Mouse (Mus musculus) layer of hippocampus, adult 9-11 months (tissue): ENCODE results near the gene Cacna1a.
"Not testable (repeated sequence)": the region's sequence is repeated elsewhere in the genome, so short reads cannot be mapped to it uniquely, and the experiment has no call there.

Experiments
- DNase-seq: peaks from one replicate; pipeline ENCODE4 v3.0.0; 2022

The Cacna1a gene

DNA sequence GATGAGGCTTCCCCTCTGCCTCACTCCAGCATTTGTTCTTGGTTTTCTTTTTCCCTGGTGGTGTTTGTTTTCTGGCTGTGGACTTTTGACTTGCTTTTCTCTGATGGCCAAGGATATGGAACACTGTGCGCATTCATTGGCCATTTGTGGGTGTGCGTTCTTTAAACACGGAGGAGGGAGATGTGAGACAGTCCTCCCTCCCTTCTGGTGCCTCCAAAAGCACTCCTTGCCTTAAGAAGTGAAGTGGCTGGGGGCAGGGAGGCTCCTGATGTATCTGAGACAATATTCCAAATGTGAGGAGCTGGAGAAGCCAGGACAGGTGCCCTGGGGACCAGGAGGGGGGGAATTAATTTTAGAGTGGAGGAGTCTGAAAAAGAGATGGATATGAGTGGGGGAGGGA is 89.1 kb downstream of the Cacna1a start:
- DNase-seq = no peak

DNA sequence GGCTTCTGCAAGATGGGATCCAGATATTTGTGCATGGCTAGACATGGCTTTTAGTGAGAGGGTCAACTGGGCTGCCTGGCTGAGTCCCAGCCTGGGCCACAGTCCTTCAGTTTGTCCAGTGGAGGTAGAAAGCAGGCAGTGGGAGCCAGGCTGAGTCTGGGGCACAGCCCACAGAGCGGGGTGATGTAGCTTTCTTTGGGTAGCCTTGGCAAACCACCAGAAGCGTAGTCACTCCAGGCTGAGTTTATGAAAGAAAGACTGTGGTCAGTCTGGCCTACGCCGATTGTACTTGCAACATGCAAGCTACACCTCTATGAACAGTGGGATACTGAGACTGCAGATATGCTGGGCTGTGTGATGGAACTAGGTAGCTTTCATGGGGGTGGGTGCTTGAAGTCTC is 94.8 kb downstream of the Cacna1a start:
- no peak for DNase-seq

DNA sequence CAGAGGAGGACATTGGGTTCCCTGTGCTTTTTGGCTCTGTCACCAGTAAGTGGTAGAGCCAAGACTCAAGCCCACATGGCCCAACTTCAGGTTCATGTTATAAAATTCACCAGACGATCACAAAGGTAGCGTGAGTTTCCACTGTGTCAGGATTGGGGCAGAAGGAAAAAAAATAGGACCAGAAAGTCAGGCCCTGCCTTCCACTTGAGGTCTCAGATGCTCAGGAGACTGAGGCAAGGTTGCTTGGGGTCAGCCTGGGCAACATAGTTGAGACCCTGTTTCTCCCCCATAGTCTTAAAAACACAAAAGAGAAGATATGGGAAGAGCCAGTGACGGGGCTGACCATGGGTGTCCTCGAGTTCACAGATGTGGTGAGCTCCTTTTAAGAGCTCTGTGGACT is 97.1 kb downstream of the Cacna1a start:
- no peak for DNase-seq

DNA sequence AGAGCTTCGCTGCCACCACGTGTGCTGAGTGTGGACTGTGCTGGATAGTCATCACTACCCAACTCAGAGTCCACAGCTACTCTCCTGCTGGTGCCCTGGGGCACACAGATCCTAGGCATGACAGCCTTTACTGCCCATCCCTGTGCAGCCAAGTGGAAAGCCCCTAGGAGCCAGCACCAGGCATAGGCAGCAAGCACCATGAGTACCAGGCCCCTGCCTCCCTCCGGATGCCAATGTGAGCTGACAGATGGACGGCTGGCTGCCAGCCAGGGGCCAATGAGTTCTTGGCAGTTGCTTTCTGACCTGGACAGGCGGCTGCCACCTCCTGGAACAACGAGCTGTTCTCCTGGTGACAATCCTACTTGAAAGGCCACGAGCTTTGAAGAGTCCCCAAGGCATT is 97.6 kb downstream of the Cacna1a start:
- DNase-seq = peak; percentile 44

DNA sequence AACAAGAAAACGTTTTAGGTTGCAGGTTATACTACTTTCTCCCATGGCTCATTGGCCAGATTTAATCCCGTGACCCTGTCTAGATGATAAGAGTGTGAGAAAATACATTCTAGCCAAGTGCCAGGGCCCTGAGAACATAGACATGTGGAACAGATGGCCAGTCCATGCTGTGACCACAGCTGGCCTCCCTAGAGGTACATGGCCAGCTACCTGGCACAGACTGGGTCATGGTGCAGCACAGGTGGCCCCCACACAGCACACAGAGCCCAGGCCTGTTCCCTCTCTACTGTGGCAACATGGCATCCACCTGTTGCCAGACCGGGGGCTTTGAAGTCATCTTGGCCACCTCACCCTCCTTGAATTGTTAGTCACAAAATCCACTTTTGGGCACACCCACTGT is 101.0 kb downstream of the Cacna1a start:
- no peak for DNase-seq

DNA sequence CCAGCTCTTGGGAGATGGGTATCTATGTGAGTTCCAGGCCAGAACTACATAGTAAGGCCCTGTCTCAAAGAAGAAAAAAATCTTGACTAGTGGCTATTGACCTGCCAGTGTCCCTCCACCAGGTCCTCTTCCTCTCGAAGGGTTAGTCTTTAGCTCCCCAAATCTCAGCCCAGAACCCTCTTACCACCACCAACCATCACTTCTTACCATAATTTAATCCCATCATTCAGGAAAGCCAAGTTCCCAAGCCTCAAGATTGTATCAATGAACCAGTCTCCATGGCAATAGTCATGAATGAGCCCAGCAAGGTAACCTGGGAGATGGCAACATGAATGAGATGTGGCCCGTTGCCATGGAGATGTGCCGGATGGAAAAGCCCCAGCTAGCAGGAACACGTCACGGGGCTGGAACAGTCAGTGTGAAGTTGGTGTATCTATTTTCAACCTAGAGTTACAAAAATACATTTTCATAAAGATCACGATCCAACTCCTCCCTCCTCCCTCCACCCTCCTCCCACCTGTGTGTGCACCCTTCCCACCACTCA is 106.4 kb downstream of the Cacna1a start:
- peak; percentile 95 for DNase-seq

DNA sequence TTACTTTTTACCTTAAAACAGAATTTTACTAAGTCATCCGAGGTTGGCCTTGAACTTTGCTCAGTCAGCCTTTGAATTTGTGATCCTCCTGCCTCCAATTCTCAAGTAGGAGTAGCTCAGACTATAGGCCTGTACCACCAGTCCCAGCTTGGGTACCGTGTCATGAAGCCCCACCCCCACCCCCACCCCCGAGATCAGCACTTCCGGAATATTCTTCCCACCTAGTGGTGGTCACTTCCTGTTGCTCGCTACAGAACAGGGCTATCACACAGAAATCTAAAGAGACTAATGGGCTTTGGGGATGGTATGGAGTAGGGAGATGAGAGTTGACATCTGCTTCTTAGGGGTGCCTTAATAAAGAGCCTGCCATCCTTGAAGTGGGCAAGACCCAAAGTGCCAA is 112.9 kb downstream of the Cacna1a start:
- DNase-seq = no peak

DNA sequence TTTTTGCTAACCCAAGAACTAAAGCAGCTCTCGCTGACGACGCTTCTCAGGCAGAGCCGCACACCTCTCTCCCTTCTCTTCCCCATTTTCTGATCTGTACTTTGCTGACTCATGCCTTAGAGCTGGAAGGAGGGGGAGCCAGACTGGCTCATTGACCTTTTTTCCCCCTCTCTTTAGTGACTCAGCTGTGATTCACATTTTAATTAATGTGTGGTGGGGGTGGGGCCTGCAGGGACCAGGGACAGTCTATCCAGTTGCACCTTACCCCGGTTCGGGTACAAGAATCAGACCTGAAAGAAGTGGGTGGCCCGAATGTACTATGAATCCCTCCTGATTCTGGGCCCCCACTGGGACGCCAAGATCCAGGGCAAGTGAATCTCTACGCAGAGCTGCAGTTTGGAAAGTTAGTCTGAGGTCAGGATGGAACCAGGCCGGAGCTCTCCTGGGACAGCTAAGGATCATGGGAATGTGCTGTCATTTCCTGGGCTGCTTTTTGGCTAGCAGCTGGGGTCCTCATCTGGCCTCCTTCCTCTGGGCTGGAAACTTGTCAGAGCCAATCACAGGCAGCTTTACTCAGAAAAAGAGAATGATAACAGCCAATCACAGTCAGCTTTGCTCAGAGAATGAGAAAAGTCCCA is 113.5 kb downstream of the Cacna1a start:
- DNase-seq = no peak

DNA sequence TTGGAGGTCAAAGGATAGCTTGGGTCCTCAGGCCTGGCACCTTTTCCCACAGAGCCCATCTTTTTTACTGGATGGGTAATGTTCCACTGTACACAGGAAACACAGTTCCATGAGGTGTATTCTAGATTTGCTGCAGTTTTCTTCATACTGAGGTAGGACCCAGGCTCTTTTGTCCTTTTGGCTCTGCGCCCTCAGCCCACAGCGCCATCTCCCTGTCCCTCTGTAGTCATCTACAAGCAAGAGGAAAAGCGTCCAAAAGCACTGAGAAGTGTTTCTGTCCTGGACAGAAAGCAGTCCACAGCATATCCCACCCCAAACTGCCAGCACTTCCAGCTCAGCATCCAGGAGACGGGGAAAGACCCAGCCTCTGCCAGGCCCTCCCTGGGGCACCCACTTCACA is 114.4 kb downstream of the Cacna1a start:
- no peak for DNase-seq

DNA sequence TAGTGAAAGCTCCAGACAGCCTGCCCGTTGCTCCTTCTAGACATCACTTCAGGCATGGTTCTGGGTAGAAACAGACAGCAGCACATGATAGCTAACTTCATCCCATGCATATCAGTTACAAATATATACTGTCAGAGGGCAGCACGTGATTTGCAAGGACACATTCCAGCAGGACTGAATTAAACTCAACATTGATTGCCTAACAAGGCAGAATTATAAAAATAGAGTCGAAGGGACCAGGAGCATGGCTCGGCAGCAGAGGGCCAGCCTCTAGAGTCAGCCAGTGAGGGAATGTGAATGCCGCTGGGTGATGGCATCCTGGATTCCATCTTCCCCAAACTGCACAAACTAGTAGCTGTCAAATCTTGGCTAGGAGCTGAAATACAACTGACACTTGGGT is 119.0 kb downstream of the Cacna1a start:
- no peak for DNase-seq

DNA sequence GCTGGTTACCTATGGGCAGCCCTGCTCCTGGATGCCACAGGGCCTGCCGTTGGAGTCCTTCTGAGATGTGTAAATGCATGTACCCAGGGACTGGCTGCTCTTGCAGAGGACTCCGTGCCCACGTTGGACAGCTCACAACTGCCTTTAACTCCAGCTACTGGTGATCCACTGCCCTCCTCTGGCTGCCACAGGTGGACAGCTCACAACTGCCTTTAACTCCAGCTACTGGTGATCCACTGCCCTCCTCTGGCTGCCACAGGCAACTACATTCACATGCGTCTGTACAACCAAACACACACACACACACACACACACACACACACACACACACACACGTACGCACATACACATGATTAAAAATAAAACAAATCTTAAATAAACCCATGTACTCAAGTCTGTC is 121.5 kb downstream of the Cacna1a start:
- DNase-seq = not testable (repeated sequence)

DNA sequence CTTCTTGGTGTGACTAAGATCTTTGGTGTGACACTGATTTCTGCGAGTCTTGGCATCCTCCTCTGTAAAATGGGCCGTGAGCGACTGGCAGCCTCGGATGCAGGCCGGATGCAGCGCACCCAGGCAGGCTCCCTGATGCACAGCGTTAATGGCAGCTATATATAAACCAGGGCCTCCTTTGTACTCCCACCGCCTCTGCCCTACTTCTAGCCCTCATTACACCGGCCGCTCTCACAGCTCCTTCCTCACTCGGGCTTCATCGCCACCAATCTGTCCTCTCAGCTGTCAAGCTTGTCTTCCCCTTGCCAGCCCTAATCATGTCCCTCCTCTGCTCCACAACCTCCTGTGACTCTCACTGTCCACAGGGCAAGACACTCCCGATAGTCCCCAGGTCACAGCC is 123.4 kb downstream of the Cacna1a start:
- no peak for DNase-seq

DNA sequence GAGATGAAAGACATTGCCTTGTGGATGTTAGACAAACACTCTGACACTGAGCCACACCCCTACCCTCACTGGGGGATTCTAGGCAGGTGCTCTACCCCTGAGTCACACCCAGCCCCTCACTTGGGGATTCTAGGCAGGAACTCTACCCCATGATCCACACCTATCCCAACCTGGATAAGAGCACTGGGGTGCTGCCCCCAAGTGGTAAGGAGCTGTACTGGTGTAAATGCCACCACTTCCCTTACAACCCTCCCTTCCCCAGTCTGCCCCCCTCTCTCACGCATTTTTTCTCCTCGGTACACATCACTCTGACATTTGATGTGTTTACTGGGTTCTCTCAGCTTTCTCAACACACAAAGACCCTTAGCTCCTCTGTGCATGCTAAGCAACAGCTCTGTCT is 125.5 kb downstream of the Cacna1a start:
- no peak for DNase-seq

DNA sequence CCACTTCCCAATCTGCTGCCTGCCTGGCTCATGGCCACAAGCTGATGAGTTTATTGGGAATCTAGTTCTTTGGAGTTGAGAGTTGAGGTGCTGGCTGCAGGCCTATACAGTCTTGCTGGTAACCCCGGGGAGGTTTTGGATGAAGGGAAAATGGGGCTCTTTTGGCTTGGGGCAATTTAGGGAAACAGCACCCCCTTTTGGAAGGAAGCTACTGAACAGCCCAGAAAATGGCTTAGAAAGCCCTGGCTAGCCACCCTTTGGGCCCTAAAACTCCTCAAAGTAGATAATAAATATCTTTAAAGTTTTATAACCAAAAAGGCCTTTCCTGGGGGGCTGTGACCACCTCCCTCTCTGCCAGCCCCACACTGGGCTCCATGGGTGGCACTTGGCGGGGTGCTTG is 129.9 kb downstream of the Cacna1a start:
- no peak for DNase-seq

DNA sequence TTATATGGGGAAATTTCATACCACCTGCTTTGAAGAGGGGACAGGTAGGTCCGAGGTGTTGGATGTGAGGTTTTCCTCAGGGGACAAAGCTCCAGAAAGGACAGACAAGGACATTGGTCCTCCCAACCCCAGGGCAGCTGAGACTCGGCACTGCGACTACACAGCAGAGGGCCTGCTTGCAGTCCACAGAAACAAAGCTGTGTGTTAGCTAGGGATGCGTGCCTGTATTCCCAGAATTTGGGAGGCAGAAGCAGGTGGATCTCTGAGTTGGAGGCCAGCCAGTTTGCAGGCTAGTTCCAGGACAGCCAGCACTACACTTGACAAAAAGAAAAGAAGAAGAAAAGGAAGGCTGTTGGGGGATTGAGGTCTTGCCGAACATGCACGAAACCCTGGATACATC is 130.5 kb downstream of the Cacna1a start:
- no peak for DNase-seq

DNA sequence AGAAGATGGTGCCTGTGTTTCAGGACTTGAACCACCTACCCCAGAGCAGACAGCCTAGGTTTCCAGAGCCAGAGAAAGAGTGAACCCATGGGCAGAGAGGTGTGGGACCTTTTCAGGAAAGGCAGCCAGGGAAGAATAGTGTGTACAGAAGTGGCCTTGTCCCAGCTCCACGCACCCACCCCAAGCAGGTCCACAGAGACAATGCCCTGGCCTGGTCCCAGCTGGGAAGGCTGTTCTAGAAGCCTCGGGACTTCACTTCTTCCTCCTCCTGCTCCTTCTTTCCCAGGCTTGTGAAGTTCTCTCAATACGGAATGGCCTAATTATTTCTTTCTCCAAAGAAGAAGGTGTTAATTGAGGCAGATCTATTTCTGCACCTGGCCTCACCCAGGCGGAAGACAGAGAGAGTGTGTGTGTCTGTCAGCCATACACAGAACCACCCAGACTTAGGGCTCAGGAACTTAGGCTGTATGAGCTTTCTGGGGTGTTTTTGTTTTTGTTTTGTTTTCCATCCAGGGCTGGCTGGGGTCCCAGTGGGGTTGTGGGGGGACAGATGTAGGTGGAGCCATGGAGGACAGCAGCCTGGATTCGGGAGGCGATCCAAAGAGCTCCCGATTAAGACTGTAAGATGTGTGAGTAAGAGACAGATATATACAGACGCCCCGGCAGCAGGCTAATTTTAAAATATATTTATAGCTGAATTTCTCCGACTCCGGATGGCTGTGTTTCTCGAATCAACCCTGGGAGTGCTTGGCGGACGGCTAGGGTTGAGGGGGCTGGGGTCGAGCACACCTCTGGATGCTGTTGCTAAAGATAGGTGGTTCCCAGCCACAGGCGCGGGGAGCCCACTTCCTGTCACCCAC is 131.8 kb downstream of the Cacna1a start:
- DNase-seq = peak; percentile 62

DNA sequence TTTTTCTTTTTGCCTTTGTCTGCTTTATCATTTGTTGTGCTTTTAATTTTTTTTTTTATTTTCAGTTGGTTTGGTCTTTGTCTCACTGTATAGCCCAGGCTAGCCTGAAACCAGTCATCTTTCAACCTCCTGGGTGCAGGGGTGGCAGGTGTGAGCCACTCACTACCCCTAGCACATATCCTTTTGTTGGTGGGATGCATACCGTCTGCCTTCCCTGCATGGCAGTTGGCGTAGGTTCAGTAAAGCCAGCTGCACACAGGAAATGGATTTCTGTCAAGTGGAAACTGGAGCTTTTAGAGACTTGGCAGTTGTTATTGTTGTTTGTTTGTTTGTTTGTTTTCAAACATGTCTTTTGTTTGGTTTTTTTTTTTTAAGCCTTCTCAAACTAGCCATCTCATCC is 132.8 kb downstream of the Cacna1a start:
- no peak for DNase-seq

DNA sequence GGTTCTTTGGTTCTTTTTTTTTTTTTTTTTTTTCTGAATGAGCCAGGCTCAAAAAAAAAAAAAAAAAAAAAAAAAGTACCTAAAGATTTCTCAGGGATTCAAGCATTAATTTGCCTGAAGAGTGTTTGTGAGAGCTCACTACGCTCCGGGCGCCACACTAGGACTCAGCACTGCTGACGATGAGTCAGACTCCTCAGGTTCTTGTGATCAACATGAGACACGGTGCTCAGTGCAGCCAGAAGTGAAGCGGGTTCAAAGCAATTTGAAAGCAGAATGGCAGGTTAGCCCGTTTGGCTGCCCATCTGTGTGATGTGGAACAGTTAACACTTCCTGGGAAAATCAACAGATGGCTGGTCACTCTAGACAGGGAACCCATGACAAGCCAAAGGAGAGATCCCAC is 139.8 kb downstream of the Cacna1a start:
- no peak for DNase-seq

DNA sequence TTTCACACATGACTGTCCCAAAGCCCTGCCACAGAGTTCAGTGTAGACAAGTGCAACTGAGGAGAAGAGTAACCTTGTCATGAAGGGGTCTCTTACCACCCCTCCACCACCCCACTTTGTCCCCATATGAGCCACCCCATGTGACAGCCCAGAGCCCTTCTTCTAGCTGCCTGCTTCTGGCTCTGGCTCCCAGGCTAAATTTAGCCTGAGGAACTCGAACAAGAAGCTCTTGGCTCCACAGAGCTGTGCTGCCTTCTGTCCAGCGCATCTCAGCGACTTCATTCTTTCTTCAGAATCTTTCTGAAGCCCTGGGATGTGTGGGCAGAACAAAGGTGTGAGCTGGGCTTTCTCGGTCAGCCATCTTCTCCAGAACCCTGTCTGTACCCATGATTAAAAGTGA is 141.3 kb downstream of the Cacna1a start:
- DNase-seq = peak; percentile 73

DNA sequence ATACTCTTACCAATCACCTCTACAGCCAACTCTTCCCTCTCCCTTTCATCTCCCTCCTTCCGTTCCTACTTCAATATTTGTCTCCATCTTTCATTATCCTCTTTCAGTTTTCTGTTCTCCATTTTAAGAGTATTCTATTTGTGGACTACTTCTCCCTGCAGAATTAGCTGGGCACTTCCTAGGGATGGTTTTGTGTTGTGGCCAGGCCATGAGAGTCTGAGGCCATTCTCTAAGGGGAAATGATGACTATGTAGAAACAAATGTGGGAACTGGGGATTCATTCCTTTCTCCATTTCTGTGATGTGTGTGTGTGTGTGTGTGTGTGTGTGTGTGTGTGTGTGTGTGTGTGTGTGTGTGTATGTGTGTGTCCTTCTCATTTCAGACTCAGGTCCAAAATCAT is 144.5 kb downstream of the Cacna1a start:
- DNase-seq = no peak

DNA sequence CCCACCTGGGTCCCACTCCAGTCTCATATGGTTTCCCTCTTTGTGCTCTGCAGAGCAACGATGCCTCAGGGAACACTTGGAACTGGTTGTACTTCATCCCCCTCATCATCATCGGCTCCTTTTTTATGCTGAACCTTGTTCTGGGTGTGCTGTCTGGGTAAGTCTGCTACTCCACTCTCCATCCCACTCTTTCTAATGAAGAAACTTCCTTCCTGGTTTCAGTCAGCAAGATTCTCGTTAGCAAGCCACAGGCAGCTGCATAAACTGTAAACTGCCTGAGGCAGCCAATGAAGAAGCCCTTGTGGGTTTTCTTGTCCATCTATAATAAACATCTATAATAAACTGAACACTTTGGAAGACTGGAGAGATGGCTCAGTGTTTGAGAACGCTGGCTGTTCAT is 145.1 kb downstream of the Cacna1a start:
- DNase-seq = no peak

DNA sequence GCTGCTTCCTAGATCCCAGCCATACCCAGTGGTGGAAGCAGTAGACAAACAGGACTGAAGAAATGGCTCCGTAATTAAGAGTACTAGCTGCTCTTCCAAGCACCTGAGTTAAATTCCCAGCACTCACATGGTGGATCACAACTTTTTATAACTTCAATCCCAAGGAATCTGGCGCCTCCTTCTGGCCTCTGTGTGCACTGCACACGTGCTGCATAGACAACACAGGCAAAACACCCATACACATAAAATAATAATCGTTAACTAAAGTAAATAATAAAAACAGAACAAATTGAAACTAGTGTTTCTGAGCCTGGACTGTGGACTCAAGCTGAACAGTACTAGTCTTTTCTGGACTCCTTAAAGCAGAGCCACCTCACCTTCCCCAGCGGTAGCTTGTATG is 148.7 kb downstream of the Cacna1a start:
- DNase-seq = no peak

DNA sequence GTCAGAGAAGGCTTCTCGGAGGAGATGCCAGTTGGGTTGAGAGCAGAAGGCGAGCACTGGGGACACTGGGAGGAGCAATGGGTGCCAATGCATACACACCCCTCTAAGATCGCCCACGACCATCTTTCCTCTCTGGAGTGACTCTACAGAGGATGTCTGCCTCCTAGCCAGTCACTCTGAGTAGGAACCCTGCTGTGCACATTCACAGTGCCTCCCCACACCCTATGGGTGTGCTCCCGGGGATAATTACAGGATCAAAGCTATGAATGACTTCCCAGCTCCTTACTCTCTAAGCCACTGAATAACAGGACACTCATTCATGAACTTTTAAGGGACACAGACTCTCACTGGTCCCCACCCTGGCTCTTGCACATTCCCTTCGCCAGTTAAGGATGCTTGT is 151.1 kb downstream of the Cacna1a start:
- no peak for DNase-seq

DNA sequence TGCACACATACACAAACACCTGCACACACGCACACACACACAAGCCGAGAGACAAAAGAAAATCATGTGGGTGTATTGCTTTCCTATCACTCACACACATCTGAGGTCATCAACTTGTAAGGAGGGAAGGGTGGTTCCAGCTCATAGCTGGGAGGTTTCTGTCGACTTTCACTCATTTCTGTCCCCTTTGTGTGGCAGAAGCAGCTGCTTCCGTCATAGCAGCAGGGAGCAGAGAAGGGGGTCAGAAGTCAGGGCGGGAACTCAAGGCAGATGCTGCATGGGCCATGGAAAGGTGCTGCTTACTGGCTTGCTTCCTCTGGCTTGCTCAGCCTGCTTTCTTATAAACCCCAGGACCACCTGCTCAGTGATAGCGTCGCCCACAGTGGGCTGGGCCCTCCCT is 154.2 kb downstream of the Cacna1a start:
- DNase-seq = no peak

DNA sequence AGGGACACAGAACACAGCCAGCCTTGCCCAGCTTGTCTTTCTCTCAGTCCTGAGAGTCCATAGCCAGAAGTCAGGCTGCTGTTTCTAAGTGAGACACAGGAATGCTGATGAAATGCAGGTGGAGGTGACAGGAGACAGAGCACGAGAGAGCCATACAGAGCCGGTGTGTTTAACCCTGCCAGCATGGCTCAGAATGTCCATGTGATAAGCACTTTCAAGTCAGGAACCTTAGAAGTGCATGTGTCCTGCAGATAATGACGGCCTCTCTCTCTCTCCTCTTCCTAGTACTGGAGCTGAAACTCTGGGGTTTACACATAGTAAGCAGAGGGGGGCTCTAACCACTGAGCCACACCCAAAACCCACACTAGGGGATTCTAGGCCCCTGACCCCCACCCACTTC is 157.3 kb downstream of the Cacna1a start:
- no peak for DNase-seq
